Mouse (Mus musculus) small intestine, adult 2 months (tissue): ENCODE measurements around the gene 1110051M20Rik. TPM values are rescaled to one million over a fixed set of nuclear protein-coding genes. Genes with fewer than 3 reads are reported as not detected.

Source experiments
- H3K27ac ChIP-seq: fragments of 200-500 bp; 2 replicates; pipeline ENCODE4 v1.5.1; 2012; ENCODE audit warnings: low read depth, low read length, control low read depth, inconsistent platforms; ENCODE audit not compliant: insufficient read depth
- H3K27me3 ChIP-seq: fragments of 200-500 bp; 2 replicates; pipeline ENCODE4 v1.6.1; 2012; ENCODE audit warnings: mild to moderate bottlenecking, moderate library complexity, low read length, inconsistent platforms; ENCODE audit not compliant: control insufficient read depth, insufficient read depth
- H3K36me3 ChIP-seq: fragments of 200-500 bp; 2 replicates; pipeline ENCODE4 v1.6.1; 2012; ENCODE audit warnings: mild to moderate bottlenecking, low read length, control low read depth, inconsistent platforms; ENCODE audit not compliant: control insufficient read depth, insufficient read depth
- H3K4me1 ChIP-seq: fragments of 200-500 bp; 2 replicates; pipeline ENCODE4 v1.6.1; 2012; ENCODE audit warnings: low read length, inconsistent platforms, mixed read lengths; ENCODE audit not compliant: control insufficient read depth, insufficient read depth, insufficient read length
- H3K4me3 ChIP-seq: fragments of 200-500 bp; 2 replicates; pipeline ENCODE4 v1.5.1; 2012; ENCODE audit warnings: low read depth, mild to moderate bottlenecking, control low read depth, inconsistent platforms, low read length, moderate library complexity
- CTCF ChIP-seq: fragments of 200-500 bp; IDR thresholded peaks from 2 replicates; pipeline ENCODE4 v1.5.1; 2012; ENCODE audit warnings: low read depth, mild to moderate bottlenecking, control low read depth, inconsistent platforms, low read length, moderate library complexity, mixed read lengths; ENCODE audit not compliant: insufficient replicate concordance, insufficient read length; ENCODE audit errors: extremely low read depth
- POLR2A ChIP-seq: fragments of 200-500 bp; IDR thresholded peaks from 2 replicates; pipeline ENCODE4 v1.6.1; 2012; ENCODE audit warnings: low read depth, mild to moderate bottlenecking, control low read depth, inconsistent platforms, low read length, moderate library complexity
- WGBS: fragments of 180-500 bp; shearing (Covaris S2); methylation state at CpG from one replicate; pipeline ENCODE4 v1.1.7; 2018; 5-methylcytosine and 5-hydroxymethylcytosine counted together
- polyA plus RNA-seq: library from polyadenylated mRNA; depleted of rRNA; stranded (reverse); fragments of >200 nt; gene quantifications from 2 replicates; pipeline ENCODE4 v1.2.3, GENCODE M21; 2012

Gene 1110051M20Rik
- polyA plus RNA-seq, 1 experiment = 3.9 TPM

DNA sequence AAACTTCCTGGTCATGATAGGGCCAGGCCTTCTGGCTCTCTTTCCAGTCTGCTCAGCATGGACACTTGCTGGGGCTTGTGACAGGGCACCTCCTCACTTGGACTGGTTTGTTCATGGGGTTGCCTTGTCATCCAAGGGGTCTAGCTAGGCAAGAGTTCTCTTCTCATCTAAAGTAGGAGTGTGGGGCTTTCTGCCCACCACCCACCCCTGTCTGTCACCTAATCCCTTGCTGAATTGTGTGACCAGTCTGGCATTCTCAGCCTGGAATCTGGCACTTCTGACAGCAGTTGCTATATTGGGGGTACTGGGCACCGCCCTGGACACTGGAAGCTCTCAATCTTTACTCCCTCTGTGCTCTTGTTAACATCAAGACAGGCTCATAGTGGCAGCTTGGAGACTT is 185.0 kb downstream of the 1110051M20Rik start:
- no peak overlapping the region for H3K4me3 ChIP-seq
- TF ChIP-seq POLR2A (no peak), CTCF (no peak)
- WGBS = 96% methylated on average over 1 of the region's 1 CpGs
- peaks cover 11% of the 10 kb centered on the region; the same call in 1 of the 2 replicates for H3K4me1 ChIP-seq
- H3K36me3 ChIP-seq = no peaks in the 10 kb centered on the region
- peaks cover 21% of the 10 kb centered on the region for H3K27me3 ChIP-seq
- no peak overlapping the region for H3K27ac ChIP-seq

DNA sequence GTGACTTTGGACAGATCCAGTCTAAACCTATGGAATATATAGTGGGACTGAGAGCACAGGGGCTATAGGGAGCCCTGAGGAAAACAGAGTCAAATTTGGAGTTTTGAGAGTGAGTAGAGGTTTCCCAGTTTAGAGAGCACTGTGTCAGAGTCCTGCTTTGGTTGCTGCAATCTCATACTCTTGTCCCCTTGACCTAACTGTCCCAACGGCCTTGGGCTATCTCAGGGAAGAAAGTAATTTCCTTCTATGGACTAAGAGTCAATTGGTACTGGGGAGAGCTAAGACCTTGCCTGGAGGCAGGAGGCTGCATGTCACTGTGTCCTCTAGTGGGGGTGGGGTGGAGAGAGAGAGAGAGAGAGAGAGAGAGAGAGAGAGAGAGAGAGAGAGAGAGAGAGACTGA is 185.7 kb downstream of the 1110051M20Rik start:
- H3K4me3 ChIP-seq = no peak overlapping the region
- no peak overlapping the region for H3K27ac ChIP-seq
- H3K36me3 ChIP-seq = no peaks in the 10 kb centered on the region
- H3K27me3 ChIP-seq = peaks cover 21% of the 10 kb centered on the region
- H3K4me1 ChIP-seq = peaks cover 9% of the 10 kb centered on the region; the same call in 1 of the 2 replicates
- no peak for TF ChIP-seq CTCF
- no peak for TF ChIP-seq POLR2A
- WGBS = 59% methylated on average over 1 of the region's 1 CpGs

DNA sequence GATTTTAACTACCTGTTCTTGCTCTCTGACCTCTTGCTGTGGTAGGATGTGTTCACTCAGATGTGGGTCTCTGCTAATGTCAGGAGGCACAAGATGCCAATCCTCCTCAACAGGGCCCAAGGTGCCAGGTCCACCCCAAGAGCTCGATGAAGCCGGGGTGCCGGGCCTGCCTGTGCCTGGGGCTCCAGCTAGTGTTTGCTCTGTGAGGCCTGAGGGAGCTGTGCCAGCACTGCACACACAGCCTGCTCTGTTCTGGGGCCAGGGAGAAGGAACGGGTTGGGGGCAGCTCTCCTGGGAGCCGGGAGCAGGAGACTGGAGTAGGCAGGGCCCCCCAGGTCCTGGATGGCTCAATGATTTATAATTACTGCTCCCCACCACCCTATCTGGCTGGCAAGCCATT is 186.4 kb downstream of the 1110051M20Rik start:
- H3K27ac ChIP-seq = no peak overlapping the region
- WGBS = 53% methylated on average over 5 of the region's 5 CpGs

DNA sequence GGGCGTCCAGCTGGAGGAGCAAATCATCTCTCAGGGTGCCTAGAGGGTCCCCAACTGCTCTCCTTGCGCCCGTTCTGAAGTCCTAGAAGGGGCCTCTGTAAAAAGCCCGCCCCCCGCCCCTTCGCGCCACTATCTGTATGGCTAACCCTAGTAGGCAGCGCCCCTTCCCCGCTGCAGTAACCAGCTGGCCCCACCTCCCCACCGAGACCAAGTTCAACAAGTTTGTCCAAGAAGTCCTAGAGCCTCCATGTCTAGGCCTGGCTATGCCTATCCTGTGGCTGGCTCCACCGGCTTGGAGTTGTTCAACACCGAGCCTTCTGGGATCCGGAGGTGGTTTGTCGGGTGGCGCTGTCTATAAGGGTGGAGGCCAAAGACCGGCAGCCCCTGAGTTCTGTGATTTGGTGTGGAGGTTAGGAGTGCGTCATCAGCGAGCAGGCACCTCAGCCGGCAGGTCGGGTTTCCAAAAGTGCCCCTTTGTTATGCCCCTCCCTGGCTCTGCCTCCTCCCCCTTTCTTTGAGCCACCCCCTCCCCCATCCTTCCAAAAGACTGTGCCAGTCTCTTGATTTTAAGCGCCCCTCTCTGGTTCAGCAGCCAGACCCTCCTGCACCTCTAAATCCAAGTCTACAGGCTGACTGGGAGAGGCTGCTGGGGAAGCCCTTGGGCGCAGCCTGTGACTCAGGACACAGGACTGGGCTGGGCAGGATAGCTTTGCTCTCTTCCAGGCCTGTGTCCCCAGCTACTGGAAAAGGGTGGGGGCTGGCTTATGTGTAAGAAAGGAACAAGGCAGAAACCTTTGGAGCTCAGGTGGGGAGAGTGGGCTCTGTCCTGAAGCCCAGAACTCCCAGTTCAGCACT is 187.2 kb downstream of the 1110051M20Rik start:
- 7% methylated on average over 21 of the region's 22 CpGs for WGBS
- Histone ChIP-seq H3K36me3 (no peaks in the 10 kb centered on the region), H3K4me3 (peak overlapping the region; percentile 73), H3K4me1 (peaks cover 9% of the 10 kb centered on the region; the same call in 1 of the 2 replicates), H3K27me3 (peaks cover 21% of the 10 kb centered on the region), H3K27ac (no peak overlapping the region)
- TF ChIP-seq CTCF = no peak
- no peak for TF ChIP-seq POLR2A

More for the DNA sequence above, 186.4 kb downstream of the 1110051M20Rik start:
- Histone ChIP-seq H3K27me3 (peaks cover 21% of the 10 kb centered on the region), H3K36me3 (no peaks in the 10 kb centered on the region), H3K4me3 (no peak overlapping the region), H3K4me1 (peaks cover 9% of the 10 kb centered on the region; the same call in 1 of the 2 replicates)
- TF ChIP-seq CTCF (no peak), POLR2A (no peak)

DNA sequence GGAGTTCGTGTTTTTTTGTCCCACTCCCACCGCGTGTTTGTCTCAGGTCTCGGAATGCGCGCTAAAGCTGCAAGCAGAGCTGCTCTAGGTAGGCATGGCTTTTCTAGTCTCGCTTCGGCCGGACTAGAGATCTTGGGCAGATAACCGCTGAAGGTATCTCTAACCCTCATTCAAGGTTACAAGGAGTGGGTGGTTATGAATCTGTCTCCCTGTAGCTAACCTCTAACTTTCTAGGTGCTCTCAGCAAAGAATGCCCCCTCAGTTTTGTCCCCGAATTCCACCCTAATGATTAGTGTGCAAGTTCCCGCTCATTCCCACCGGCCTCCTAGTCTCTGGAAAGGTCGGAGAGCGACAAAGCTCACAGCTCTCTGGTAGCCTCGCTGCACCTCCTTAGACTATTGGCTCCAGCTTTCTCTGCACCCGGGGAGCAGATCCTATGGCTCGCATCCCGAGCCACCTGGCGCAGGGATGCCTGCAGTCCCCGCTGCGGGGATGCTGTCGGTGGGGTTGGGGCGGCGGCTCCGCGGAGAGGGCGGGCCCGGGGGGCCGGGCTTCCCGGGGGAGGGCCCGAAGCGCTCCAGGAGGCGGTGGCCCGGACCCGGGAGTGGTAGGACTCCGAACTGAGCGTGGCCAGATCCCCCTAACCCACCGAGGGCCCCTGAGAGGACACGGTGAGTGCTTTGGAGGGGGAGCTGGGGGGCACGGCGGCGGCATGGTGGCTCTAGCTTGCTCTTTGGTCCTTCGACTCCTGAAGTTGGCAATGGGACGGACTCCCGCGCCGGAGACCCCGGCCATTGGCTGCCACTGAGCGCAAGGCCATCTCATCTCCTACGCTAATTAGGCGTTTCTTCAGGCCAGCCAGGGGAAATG is 188.0 kb downstream of the 1110051M20Rik start:
- WGBS = under 1% methylated on average over 52 of the region's 52 CpGs

DNA sequence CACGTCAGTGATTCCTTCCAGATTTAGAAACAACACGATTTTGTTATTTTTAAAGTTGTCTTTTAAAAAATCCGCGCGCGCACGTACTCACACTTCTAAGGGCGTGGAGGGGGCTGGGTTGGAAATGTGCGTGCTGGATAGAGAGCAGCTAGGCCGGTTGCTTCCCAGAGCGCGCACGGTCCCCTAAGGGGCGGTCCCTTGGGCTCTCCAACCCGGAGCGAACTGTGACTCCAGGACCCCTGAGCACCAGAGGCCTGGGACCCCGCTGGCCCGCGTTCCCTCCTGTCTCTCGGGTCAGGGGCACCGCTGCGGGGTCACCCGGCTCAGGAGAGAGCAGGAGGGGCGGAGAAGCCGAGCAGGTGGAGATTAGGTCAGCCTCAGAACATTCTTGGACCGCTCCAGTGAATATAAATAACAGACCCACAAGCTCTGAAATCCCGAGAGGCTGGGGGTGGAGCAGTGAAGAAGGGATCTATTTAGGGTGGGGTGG is 188.8 kb downstream of the 1110051M20Rik start, which contains the start of gene Pacsin3:
Gene Pacsin3 (plus strand): TSS at position 294 of the 490 bp plus-strand sequence.
- Histone ChIP-seq H3K4me3 (peak within 1 kb of the TSS; percentile 73), H3K27me3 (peaks cover 21% of the 10 kb centered on the region), H3K27ac (no peak within 1 kb of the TSS), H3K4me1 (peaks cover 9% of the 10 kb centered on the region; the same call in 1 of the 2 replicates), H3K36me3 (no peaks in the 10 kb centered on the region)
- WGBS = 5% methylated on average over 27 of the region's 27 CpGs
- TF ChIP-seq CTCF (no peak), POLR2A (no peak)

More for the DNA sequence above, 188.0 kb downstream of the 1110051M20Rik start:
- peaks cover 9% of the 10 kb centered on the region; the same call in 1 of the 2 replicates for H3K4me1 ChIP-seq
- peak overlapping the region; percentile 73 for H3K4me3 ChIP-seq
- no peak overlapping the region for H3K27ac ChIP-seq
- TF ChIP-seq POLR2A (no peak), CTCF (no peak)
- H3K36me3 ChIP-seq = no peaks in the 10 kb centered on the region
- peaks cover 21% of the 10 kb centered on the region for H3K27me3 ChIP-seq
